Mouse (Mus musculus) cerebellum, adult 9-11 months (tissue): ENCODE results near the gene Bspry.
"Not testable (repeated sequence)": the region's sequence is repeated elsewhere in the genome, so short reads cannot be mapped to it uniquely, and the experiment has no call there.

Source experiments
- DNase-seq: peaks from one replicate; pipeline ENCODE4 v3.0.0; 2022

The Bspry gene

GRCm38 (mm10) chr4:62479937-62480708 lies at the start of gene Bspry:
Bspry (plus strand) TSS chr4:62480053.
- peak; percentile 34 for DNase-seq

GRCm38 (mm10) chr4:62430678-62431077 lies 49.2 kb upstream of the Bspry start:
- DNase-seq, result no peak

GRCm38 (mm10) chr4:62431522-62431921 lies 48.3 kb upstream of the Bspry start:
- DNase-seq, result no peak

- DNase-seq, result no peak
Measured at GRCm38 (mm10) chr4:62433939-62434870, 45.6 kb upstream of the Bspry start.

GRCm38 (mm10) chr4:62435081-62435480 lies 44.8 kb upstream of the Bspry start, which contains the start of gene Rnf183:
Rnf183 (minus strand) TSS chr4:62435252.
- DNase-seq, result no peak

- DNase-seq, result no peak
Measured at GRCm38 (mm10) chr4:62437256-62437778, 42.5 kb upstream of the Bspry start.

GRCm38 (mm10) chr4:62437871-62438270 lies 42.0 kb upstream of the Bspry start:
- DNase-seq, result no peak

GRCm38 (mm10) chr4:62439793-62440192 lies 40.1 kb upstream of the Bspry start:
- DNase-seq, result no peak

- DNase-seq, result peak; percentile 93
Measured at GRCm38 (mm10) chr4:62440544-62440943, 39.3 kb upstream of the Bspry start.

- no peak for DNase-seq
Measured at GRCm38 (mm10) chr4:62440986-62441385, 38.9 kb upstream of the Bspry start.

- no peak for DNase-seq
Measured at GRCm38 (mm10) chr4:62454995-62455394, 24.9 kb upstream of the Bspry start.

GRCm38 (mm10) chr4:62459081-62459480 lies 20.8 kb upstream of the Bspry start:
- DNase-seq, result no peak

GRCm38 (mm10) chr4:62460348-62460747 lies 19.5 kb upstream of the Bspry start:
- no peak for DNase-seq

- DNase-seq, result no peak
Measured at GRCm38 (mm10) chr4:62463124-62463523, 16.7 kb upstream of the Bspry start.

GRCm38 (mm10) chr4:62468158-62468557 lies 11.7 kb upstream of the Bspry start:
- DNase-seq, result no peak

GRCm38 (mm10) chr4:62470598-62471051 lies 9.2 kb upstream of the Bspry start, which contains the start of gene Wdr31:
Wdr31 (minus strand) TSS chr4:62470896.
- DNase-seq, result peak; percentile 78

GRCm38 (mm10) chr4:62472071-62472470 lies 7.8 kb upstream of the Bspry start:
- no peak for DNase-seq

GRCm38 (mm10) chr4:62475131-62475530 lies 4.7 kb upstream of the Bspry start:
- no peak for DNase-seq

- DNase-seq, result no peak
Measured at GRCm38 (mm10) chr4:62475793-62476192, 4.1 kb upstream of the Bspry start.

GRCm38 (mm10) chr4:62477542-62478244 lies 2.2 kb upstream of the Bspry start:
- DNase-seq, result no peak

- DNase-seq, result not testable (repeated sequence)
Measured at GRCm38 (mm10) chr4:62479593-62479936, 288 bp upstream of the Bspry start.

GRCm38 (mm10) chr4:62480709-62481605 lies 1.1 kb downstream of the Bspry start:
- DNase-seq, result no peak
